Mouse (Mus musculus) MEL (cell line): ENCODE results near the gene Mrps27.

Experiments used
- CTCF ChIP-seq, 3 experiments: IDR thresholded peaks in 2 of 3; conservative IDR thresholded peaks in 1 of 3; 2 replicates each; pipeline ENCODE4 v1.5.1; 2011 to 2012; ENCODE audit warnings: low read length in 3 of 3, low read depth in 2 of 3, mild to moderate bottlenecking in 2 of 3, improper control_type of control experiment in 1 of 3, inconsistent platforms in 1 of 3, mixed read lengths in 1 of 3, moderate library complexity in 1 of 3; ENCODE audit not compliant: control insufficient read depth in 1 of 3, insufficient read depth in 1 of 3, poor library complexity in 1 of 3, severe bottlenecking in 1 of 3
- ELF1 ChIP-seq: IDR thresholded peaks from 2 replicates; pipeline ENCODE4 v1.6.1; 2014; ENCODE audit warnings: low read depth, mild to moderate bottlenecking, inconsistent platforms, low read length, improper control_type of control experiment, moderate library complexity
- HCFC1 ChIP-seq: IDR thresholded peaks from 2 replicates; pipeline ENCODE4 v1.6.1; 2012; ENCODE audit warnings: low read depth, mild to moderate bottlenecking, inconsistent platforms, low read length, improper control_type of control experiment, moderate library complexity
- POLR2AphosphoS2 ChIP-seq: IDR thresholded peaks from 2 replicates; pipeline ENCODE4 v1.6.1; 2011; ENCODE audit warnings: low read length, improper control_type of control experiment

GRCm38 (mm10) chr13:99395531-99395930, 50.9 kb downstream of the Mrps27 start:
- TF ChIP-seq HCFC1 (no peak), CTCF (IDR thresholded peaks at IDR 0.05 in 2 of 3, conservative IDR thresholded peaks at IDR 0.05 in 1 of 3; ENCODE audit: control insufficient read depth in 1 of 3, insufficient read depth in 1 of 3, low read depth in 2 of 3, low read length in 3 of 3, poor library complexity in 1 of 3, severe bottlenecking in 1 of 3) (no peak), POLR2AphosphoS2 (no peak), ELF1 (no peak)
